Mouse (Mus musculus): ENCODE data around the gene Sntg2.

Sntg2 gene

DNA sequence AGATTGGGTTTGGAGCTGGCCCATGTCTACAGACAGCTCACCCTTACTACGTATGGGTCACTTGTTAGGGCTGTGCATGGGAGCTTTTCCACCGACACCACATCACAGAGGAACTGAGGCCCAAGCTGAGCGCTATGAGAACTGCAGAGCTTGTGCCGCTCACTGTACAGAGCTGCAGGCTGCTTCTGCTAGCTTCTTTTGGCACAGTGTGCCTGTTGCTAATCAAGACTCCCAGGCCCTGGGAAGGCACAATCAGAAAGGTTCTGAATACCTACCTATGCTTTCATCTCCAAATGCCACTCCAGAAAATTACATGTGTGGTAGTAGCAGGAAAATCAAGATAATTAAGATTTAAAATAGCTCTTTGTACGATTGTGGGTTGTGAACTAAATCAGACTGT is 165.1 kb downstream of the Sntg2 start:
- no peak for DNase-seq (ENCODE audit: extremely low spot score, low read depth, low spot score)

DNA sequence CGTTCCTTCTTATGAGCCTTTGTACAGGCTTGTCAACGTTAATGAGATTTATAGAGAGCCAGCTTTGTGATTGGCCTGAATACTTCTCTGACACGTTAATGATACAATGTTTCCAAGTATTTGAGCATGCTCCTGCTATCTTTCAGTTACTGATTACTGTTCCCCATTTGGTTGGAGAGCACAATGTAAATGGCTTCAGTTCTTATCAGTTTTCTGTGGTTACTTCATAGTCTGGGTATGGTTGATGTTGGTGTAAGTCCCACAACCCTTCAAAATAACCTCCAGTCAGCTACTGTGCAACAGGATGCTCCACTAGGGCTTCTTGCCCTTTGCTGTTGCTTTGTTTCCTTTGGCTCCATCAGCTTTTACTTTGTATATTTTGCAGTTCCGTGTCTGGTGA is 168.7 kb downstream of the Sntg2 start:
- DNase-seq (ENCODE audit: extremely low spot score, low read depth, low spot score) = no peak

DNA sequence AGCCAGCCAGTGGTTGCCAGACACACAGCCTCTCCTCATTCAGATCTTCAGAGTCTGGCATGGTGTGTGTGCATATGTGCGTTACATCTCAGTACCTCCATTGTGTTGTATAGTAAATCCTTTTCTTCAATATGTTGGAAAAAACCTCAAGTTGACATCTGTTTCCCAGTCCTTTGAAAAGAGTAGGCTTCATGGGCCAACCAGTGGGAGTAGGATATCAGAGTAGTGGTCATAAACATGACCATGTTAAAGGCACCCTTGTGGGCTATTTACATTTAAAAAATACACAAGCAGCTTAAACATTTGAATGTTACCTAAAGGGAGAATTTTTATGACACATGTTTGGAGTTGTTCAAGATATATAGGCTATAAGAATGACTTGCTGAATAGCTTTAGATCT is 170.4 kb downstream of the Sntg2 start:
- no peak for DNase-seq (ENCODE audit: extremely low spot score, low read depth, low spot score)

DNA sequence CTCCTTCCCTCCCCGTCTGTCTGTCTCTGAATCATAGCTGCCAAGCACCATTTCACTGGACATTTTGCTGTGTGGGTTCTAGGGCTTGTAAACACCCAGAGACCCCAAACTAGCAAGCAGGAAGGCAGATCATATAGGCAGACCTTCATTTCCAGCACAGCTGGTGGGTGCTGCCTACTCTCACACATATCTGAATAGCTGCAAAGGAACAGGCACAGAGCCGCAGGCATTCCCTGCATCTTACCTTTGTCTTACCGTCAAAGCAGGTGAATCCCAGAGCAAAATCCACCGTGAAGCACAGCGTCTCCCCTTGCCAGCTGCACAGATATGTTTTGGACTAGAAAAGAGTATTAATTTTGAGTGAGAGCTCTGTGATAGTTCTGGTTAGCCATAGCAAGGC is 172.1 kb downstream of the Sntg2 start:
- DNase-seq (ENCODE audit: extremely low spot score, low read depth, low spot score) = no peak

DNA sequence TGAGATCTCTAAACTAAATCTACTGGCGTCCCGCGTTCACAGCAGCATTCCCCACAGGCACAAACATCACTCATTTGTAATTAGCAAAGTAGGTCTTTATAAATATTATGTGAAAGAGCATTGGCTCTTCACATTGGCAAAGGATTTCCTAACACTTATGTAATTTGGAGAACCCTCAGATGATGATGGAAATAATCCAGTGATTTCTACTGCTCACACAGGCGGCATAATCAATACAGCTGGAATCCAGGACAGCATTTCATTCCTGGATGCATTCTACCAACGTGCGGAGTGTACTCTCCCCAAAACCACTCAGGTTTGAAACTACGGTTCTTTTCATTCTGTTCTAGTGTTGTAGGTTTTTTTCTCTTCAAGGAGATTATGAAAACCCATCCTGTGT is 172.6 kb downstream of the Sntg2 start:
- no peak for DNase-seq (ENCODE audit: extremely low spot score, low read depth, low spot score)

DNA sequence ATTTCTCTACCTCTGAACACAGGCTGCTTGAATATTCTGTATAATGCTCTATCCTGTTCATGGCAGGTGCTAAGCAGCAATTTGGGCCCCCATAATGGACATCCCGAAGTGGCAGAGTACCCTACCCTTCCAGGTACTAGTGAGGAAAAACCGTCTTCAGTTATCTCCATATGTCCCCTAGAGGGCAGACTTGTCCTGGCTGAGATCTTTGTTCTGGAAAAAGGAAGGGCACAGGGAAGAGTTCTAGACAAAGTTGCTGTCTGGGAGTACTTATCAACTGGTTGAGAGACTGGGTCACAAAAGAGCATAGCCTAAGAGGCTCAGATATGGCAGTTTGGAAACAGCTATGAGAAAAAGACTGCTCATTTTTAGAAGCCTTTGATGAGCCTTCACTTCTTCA is 173.4 kb downstream of the Sntg2 start:
- DNase-seq (ENCODE audit: extremely low spot score, low read depth, low spot score) = peak; percentile 12

DNA sequence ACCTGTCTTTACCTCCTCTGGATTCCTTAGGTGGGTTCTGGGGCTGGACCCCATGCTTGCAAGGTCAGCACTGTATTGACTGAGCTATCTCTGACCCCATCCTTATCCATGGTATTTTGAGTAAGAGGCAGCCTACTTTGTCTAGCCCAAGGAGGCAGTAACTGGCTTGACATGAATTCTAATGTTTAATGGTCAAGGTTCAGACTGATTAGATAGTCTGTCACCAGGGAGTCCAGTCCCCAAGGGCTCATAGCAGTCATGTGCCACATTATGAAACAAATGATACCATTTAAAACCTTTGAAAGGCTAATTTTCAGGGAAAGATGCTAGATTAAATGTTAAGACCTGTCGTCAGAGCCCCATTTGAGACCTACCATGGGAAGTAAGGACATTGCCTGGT is 174.9 kb downstream of the Sntg2 start:
- no peak for DNase-seq (ENCODE audit: extremely low spot score, low read depth, low spot score)

DNA sequence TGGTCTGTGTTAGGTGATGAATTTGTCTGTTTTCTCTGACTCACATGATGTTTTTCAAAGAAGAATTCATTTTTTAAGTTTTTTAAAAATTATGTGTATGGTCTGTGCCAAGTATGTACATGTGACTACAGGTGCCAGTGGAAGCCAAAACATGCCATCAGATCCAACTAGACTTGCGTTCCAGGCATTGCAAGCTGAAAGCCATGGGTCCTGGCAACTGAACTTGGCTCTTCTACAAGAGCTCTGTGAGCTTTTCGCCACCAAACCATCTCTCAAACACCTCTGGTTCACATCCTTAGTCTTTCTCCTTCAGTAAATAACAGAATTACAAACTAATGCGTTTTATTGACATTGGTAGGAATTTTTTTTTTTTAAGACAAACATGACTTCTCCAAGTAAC is 191.5 kb downstream of the Sntg2 start:
- no peak for DNase-seq (ENCODE audit: extremely low spot score, low read depth, low spot score)

DNA sequence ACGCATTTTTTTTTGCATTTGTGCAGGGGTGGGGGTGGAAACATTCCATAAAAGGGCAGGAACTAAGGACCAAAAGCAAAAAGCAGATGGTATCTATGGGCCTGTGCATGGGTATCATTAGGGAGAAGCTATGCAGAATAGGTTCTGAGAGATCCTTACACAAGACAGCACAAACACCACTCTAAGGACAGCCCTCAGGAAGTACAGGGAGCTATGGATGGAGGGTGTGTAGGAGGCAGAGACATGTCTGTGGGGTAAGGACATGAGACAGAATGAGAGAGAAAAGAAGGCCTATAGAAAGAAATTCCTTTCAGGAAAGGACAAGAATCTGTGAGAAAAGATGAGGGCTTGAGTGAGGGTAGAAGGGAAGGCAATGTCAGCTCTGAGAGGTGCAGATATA is 193.6 kb downstream of the Sntg2 start:
- DNase-seq (ENCODE audit: extremely low spot score, low read depth, low spot score) = no peak

DNA sequence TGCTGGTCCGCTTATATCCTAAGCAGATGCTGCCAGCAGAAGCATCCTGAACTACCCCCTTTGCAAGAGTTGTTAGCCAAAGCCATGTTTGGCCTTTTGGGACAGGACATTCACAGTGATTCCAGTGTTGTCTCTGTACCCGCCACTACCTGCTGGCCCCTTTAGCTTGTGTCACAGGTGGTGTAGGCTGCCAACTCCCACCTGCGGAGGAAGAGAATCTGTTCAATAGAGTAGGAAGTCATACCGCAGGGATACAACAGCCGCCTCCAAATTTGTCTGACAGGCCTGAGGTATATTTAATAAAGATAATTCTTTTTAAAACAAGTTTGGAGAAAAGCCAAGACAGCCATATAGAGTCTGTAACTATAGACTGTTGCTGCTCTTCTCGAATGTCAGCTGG is 195.2 kb downstream of the Sntg2 start:
- DNase-seq (ENCODE audit: extremely low spot score, low read depth, low spot score) = no peak

DNA sequence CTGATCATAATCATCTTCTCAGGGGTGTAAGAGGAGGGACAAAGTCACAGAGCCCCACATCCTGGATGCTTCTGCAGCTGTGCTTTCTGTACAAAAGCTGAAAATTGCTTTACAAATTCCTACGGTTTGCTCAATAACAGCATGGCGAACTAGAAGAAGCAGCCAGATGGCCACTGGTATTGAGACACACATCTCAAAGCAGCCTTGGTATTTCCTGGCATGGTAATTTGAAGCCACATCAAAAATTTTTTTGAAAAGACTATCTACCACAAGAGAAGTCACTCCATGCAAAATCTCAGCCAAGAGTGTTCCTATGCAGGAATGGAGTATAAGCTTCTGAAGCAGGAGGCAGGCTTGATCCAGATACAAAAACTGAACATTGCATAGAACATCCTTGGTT is 195.6 kb downstream of the Sntg2 start:
- DNase-seq (ENCODE audit: extremely low spot score, low read depth, low spot score) = no peak

DNA sequence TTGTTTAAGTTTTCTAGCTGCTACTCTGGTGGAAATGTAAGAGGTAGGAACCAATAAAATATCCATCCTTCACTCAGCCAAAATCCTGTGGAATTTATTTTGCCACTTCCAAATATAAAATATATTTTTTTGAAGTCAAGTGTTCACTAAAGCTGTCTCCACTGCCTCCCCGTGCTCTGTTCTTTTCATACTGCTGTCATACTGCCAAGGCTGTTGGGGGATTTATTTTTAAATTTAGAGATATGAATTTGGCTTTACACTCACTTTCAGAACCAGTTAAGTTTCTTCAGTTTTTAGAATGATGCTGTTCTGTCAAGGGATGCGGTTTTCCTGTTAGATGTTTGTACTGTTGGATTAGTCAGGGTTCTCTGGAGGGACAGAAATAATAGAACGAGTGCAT is 204.7 kb downstream of the Sntg2 start:
- DNase-seq (ENCODE audit: extremely low spot score, low read depth, low spot score) = no peak

DNA sequence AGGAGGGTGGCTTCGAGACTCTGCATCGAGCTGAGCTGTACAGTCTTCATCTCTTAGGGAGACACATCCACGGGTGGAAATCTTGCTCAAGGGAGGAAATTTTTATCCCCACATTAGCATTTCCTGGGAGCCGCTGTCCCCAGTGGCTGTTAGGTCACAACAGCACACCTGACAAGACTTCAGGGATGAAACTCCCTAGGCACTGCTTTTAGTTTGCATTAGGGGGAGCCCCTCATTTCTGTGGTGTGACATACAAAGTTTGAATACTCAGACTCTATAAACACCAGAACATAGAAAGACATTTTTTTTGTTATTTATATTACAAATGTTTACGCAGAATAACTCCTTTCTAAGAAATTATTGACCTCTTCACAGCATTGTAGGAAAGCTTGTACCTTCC is 208.6 kb downstream of the Sntg2 start:
- DNase-seq (ENCODE audit: extremely low spot score, low read depth, low spot score) = no peak

DNA sequence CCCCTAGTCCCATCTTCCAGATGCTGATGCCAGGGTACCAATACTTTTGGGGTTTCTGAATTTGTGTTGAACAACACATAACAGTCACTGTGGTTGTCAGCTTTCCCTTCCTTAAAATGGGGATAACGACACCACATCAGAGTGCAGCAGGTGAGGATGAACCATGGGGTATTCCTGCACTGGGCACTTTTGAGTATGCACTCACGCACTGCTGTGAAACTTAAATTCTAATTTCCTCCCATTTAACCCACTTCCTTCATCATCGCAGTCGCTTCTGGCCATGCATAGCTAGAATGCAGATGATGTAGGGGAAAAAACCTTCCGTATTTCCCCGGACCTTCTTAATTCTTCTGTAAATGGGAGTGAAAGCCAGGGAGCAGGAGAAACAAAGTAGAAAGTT is 209.2 kb downstream of the Sntg2 start:
- no peak for DNase-seq (ENCODE audit: extremely low spot score, low read depth, low spot score)

DNA sequence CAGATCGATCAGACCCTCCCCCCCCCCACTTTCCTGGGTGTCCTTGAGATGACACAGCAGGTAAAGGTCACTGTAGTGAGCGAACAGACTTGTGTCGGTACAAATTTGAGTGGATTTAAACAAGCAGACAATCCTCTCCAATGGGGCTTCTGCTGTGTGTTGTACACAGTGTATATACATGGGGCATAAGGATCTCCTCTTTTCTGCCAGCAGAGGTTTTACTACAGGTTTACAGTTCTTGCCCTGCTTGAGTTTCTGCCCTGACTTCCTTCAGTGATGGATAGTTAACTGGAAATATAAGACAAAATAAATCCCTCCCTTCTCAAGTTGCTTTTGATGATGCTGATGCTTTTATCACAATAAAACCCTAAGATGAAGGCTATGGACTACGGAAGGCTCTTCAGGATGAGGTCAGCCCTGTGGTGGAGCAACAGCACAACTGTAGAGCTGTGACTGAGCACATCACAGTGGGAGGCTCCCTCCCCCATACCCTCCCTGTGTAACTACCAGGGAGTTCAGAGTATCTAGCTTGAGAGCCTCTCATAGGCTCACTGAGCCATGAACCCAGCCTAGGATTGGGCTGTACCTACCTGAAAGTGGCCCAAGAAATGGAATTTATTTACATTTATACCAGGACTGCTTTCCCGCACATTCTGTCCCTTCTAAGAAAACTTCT is 211.3 kb downstream of the Sntg2 start:
- no peak for DNase-seq (ENCODE audit: extremely low spot score, low read depth, low spot score)

DNA sequence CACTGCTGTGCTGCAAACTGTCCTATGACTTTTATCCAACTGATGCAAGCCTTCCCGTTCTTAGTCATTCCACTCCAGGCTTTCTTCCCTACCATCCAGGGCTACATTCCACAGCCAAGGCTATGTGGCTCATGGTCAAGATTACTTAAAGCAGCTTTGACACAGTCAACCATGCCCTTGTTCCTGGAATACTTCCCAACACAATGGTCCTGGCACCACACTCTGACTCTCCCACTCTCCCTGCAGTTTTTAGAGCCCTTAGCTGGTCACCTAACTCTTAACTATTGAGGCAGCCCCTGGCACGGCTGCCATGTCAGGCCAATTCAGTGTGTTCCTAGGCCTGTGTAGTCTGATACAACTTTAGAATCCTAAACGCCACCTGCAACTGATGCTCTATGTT is 212.7 kb downstream of the Sntg2 start:
- DNase-seq (ENCODE audit: extremely low spot score, low read depth, low spot score) = no peak

DNA sequence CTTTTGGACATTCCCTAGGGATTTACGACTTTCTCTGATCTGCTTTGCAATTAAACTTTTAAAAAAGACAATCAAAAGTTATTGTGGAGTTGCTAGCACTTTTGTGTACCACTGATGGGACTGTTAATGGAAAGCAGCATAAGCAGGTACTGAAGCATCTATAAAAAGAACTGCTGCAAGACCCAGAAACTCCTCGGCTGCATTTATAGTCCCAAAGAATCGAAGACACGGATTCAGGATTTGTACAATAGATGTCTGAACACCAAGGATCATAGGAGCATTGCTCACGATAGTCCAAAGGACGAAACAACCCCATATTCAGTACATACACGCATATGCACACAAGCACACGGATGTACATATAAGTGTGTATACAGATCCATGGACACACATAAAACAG is 213.4 kb downstream of the Sntg2 start:
- no peak for DNase-seq (ENCODE audit: extremely low spot score, low read depth, low spot score)

DNA sequence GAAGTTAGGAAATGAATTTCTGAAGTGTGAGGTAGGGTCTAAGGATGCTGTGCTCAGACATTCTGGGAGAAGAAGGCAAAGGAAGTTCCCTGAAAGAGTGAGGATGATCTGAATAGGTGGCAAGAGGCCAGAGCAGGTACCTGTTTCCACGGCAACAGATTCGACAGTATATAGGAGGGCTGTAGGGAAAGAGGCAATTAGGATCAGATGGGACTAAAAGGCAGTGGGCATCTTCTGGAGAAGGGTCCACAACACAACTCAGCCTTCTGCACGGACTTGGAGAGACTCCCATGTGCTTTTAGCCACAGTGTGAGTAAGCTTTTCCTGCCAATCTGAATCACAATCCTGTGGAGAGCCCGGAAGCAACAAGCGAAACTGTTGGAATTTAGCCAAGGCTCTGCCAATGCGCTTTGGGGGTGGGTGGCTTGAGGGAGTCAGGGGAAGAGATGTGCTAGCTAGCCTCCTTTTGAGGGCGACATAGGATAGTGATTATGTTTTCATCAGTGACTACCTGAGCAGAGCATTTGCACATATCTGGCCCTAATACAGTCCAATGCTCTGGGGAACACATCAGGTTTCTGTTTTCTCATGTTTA is 219.0 kb downstream of the Sntg2 start:
- DNase-seq (ENCODE audit: extremely low spot score, low read depth, low spot score) = no peak

DNA sequence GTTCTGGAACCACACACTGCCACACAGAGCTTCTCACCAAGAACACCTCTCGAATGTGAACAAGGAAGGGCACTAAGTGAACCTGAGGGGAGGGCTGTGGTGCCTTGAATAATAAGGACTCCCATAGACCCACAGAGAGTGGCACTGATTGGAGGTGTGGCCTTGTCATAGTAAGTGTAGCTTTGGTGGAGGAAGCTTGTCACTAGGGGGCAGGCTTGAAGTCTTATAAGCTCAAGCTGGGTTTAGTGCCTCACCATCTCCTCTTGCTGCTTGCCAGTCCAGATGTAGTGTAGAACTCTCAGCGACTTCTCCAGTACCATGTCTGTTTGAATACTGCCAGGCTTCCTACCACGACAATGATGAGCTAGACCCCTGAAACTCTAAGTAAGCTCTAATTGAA is 231.1 kb downstream of the Sntg2 start:
- DNase-seq (ENCODE audit: extremely low spot score, low read depth, low spot score) = no peak

DNA sequence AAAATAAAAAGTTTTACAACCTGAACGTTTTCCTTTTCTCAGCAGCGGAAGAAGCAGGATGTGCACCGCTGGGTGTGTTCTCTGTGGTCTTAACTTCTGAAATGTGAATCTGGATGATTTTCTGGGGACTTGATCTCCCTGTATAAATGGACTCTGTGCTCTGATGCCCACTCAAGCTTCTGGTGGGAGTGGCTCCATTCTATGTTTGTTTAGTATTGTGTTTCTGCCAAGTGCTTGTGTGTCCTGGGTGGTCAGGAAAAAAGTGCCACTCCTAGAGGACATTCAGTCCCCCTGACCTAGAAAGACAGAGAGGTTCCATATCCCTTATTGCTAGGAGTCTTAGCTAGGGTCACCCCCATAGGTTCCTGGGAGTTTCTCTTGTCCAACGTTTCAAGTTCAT is 240.7 kb downstream of the Sntg2 start, which contains the start of gene Tpo:
Gene Tpo (minus strand): TSS at position 101 of the 400 bp plus-strand sequence.
- no peak for DNase-seq (ENCODE audit: extremely low spot score, low read depth, low spot score)

DNA sequence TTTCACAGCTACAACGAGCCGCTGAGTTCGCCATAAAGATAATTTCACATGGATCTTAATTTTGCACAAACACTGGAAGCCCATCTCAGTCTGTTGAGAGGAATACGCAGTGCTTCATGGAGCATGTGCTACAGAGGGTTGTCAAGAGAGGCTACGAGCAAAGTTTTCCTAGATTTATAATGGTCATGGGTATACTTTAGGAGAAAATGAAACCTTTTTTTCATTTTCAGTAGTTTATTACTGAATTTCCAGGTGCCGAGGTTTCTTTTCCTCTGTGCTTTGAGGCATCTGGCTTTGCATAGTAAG is 243.8 kb downstream of the Sntg2 start:
- no peak for DNase-seq (ENCODE audit: extremely low spot score, low read depth, low spot score)

DNA sequence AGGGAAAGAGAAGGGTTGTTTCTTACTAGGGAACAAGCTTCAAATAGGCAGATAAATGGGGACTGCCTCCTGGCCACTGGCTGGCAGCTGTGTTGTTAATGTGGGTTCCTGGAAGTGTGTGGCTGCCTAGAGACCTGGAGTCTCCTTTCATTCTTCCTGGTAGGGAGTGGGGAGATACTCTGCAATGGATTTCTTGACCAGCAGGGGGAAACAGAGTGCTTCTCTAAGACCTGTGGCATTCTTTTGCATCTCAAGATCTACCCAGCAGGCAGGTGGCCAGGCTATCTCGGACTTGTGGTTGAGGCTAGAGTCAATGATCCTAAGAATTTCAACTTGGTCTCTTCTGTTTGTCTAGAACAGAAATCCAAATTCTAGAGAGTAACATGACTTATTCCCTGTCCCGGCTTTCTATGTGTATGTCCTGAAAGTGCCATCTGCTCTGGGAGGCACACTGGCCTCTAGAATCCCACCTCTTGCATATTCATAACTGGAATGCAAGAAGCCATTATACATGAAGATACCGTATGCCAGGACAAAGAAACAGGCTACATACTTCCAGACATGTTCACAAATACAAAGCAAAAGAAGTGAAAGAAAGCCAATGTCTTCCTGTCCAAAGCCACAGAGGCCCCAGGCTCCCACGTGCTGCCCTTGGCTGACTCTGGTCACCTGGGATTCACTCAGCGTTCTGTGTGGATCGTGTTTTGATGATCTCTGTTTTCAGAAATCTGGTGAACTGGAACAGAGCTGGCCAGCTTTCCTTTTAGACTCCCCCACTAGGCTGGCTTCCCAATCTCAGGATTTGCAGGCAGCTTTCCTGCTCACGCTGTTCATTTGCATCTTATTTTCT is 244.4 kb downstream of the Sntg2 start:
- DNase-seq (ENCODE audit: extremely low spot score, low read depth, low spot score) = peak; percentile 77
